Mouse (Mus musculus) cerebellum, postnatal 36 days (tissue): ENCODE data around the gene Slc25a12.

ENCODE experiments used
- DNase-seq, 2 experiments: peaks; one replicate each; pipeline ENCODE4 v3.0.0; 2021 to 2022; ENCODE audit warnings: mixed read lengths in 2 of 2

Slc25a12 gene

GRCm38 (mm10) chr2:71349511-71349910 is 18.0 kb downstream of the Slc25a12 start:
- DNase-seq = no peak

GRCm38 (mm10) chr2:71347732-71348490 is 19.6 kb downstream of the Slc25a12 start:
- no peak for DNase-seq

GRCm38 (mm10) chr2:71347160-71347559 is 20.4 kb downstream of the Slc25a12 start:
- DNase-seq = no peak

- DNase-seq = no peak
Observed at GRCm38 (mm10) chr2:71343884-71344640, 23.5 kb downstream of the Slc25a12 start.

- DNase-seq = no peak
Observed at GRCm38 (mm10) chr2:71340126-71340525, 27.4 kb downstream of the Slc25a12 start.

GRCm38 (mm10) chr2:71338145-71338796 is 29.3 kb downstream of the Slc25a12 start:
- DNase-seq = no peak

GRCm38 (mm10) chr2:71336631-71337030 is 30.9 kb downstream of the Slc25a12 start:
- DNase-seq = no peak

- DNase-seq = no peak
Observed at GRCm38 (mm10) chr2:71336209-71336608, 31.3 kb downstream of the Slc25a12 start.

GRCm38 (mm10) chr2:71333986-71334822 is 33.3 kb downstream of the Slc25a12 start:
- DNase-seq = no peak

GRCm38 (mm10) chr2:71329761-71330160 is 37.8 kb downstream of the Slc25a12 start:
- DNase-seq = peak in 1 of 2 experiments; percentile 24

- no peak for DNase-seq
Observed at GRCm38 (mm10) chr2:71328391-71329160, 39.0 kb downstream of the Slc25a12 start.

- DNase-seq = no peak
Observed at GRCm38 (mm10) chr2:71327715-71328114, 39.8 kb downstream of the Slc25a12 start.

- DNase-seq = no peak
Observed at GRCm38 (mm10) chr2:71326766-71327464, 40.6 kb downstream of the Slc25a12 start.

- no peak for DNase-seq
Observed at GRCm38 (mm10) chr2:71323886-71324285, 43.7 kb downstream of the Slc25a12 start.

- no peak for DNase-seq
Observed at GRCm38 (mm10) chr2:71321486-71321885, 46.1 kb downstream of the Slc25a12 start.

GRCm38 (mm10) chr2:71316116-71316789 is 51.3 kb downstream of the Slc25a12 start:
- DNase-seq = no peak

GRCm38 (mm10) chr2:71315022-71315421 is 52.5 kb downstream of the Slc25a12 start:
- DNase-seq = no peak

- DNase-seq = no peak
Observed at GRCm38 (mm10) chr2:71314080-71314479, 53.5 kb downstream of the Slc25a12 start.

GRCm38 (mm10) chr2:71312067-71312466 is 55.5 kb downstream of the Slc25a12 start:
- no peak for DNase-seq

- DNase-seq = no peak
Observed at GRCm38 (mm10) chr2:71309726-71310125, 57.8 kb downstream of the Slc25a12 start.

- DNase-seq = no peak
Observed at GRCm38 (mm10) chr2:71306357-71306756, 61.2 kb downstream of the Slc25a12 start.
